Mouse (Mus musculus): Measurements from ENCODE around the gene Crygb.

DNA sequence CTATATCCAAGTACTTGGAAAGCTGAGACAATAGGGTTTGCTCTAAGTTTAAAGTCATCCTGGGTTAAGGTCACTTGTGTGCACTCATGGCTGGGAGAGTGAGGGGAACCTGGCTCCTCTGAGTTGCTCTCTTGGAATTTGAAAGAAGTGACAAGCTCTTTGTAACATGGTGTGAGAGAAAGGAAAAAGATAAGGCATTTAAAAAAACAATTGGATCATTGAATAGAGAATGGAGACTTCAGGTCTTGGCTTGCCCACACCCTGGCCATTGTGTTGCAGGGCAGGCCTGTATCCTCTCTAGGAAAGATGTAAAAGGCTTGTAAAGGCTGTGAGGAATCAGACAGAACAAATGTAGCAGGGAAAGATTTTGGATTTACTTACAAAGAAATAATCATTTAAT is 14.2 kb downstream of the Crygb start:
- TF ChIP-seq POLR2A (IDR thresholded peaks at IDR 0.05; ENCODE audit: borderline replicate concordance, low read depth, low read length) (no peak), CTCF (IDR thresholded peaks at IDR 0.05; ENCODE audit: low read depth, low read length) (no peak)

All from bone marrow macrophage, adult 2 months (primary cell).